Mouse (Mus musculus): ENCODE results near the gene Cyp27b1. TPM values are rescaled to one million over a fixed set of nuclear protein-coding genes. Genes with fewer than 3 reads are reported as not detected.
A peak's percentile ranks its signal among the peaks of the same experiment; 100 is the strongest.

The Cyp27b1 gene
- polyA plus RNA-seq, 2 experiments, result 0.19 to 1.1 TPM

GRCm38 (mm10) chr10:127091507-127092396, 43.7 kb downstream of the Cyp27b1 start:
- Histone ChIP-seq H3K4me2 (replicated peaks; ENCODE audit: low read depth, low read length, severe bottlenecking) (peak overlapping the region; percentile 40), H3K9me3 (ENCODE audit: control insufficient read depth, low read length) (no peaks in the 10 kb centered on the region), H3K4me3 (replicated peaks; ENCODE audit: low read length) (peak overlapping the region; percentile 27), H3K27ac (replicated peaks; ENCODE audit: low read depth, low read length) (no peak overlapping the region), H3K36me3 (ENCODE audit: control insufficient read depth, insufficient read depth, low read length) (peaks cover 14% of the 10 kb centered on the region), H3K4me1 (ENCODE audit: control insufficient read depth, insufficient read depth, low read length) (peaks cover 7% of the 10 kb centered on the region; the same call in 1 of the 2 replicates), H3K27me3 (ENCODE audit: control insufficient read depth, insufficient read depth, low read length) (peaks cover 46% of the 10 kb centered on the region), H3K9ac (ENCODE audit: low read depth, low read length, severe bottlenecking) (no peak overlapping the region)
- WGBS, result 10% methylated on average over 44 of the region's 51 CpGs
- TF ChIP-seq POLR2A (IDR thresholded peaks at IDR 0.05; ENCODE audit: borderline replicate concordance, extremely low read depth, insufficient read depth, insufficient read length), result no peak
- ATAC-seq (ENCODE audit: low FRiP score, low read depth) (no peak), DNase-seq (ENCODE audit: low spot score) (no peak)

DNA sequence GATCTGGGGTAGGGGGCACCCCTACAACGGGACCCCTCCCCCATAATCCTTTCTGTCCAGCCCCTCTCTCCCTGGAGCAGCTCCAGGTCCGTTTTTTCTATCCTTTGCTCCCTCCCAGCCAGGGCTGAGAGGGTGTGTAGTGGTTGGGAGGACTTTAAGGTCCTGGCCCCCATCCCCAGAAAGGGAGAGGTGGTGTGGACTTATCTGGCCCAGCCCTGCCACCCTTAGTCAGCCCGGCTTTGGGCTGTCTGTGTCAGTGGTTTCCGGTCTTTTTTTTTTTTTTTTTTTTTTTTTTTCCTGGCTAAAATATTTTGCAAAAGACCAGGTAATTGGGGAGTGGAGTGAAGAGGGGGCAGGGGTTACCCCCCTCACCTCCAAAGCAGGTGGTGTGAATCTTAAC, 44.7 kb downstream of the Cyp27b1 start:
- no peak for TF ChIP-seq POLR2A (IDR thresholded peaks at IDR 0.05; ENCODE audit: borderline replicate concordance, extremely low read depth, insufficient read depth, insufficient read length)
- Histone ChIP-seq H3K4me2 (replicated peaks; ENCODE audit: low read depth, low read length, severe bottlenecking) (no peak overlapping the region), H3K9ac (ENCODE audit: low read depth, low read length, severe bottlenecking) (no peak overlapping the region), H3K27ac (replicated peaks; ENCODE audit: low read depth, low read length) (no peak overlapping the region), H3K9me3 (ENCODE audit: control insufficient read depth, low read length) (no peaks in the 10 kb centered on the region), H3K36me3 (ENCODE audit: control insufficient read depth, insufficient read depth, low read length) (peaks cover 24% of the 10 kb centered on the region), H3K27me3 (ENCODE audit: control insufficient read depth, insufficient read depth, low read length) (peaks cover 46% of the 10 kb centered on the region), H3K4me3 (replicated peaks; ENCODE audit: low read length) (no peak overlapping the region), H3K4me1 (ENCODE audit: control insufficient read depth, insufficient read depth, low read length) (peaks cover 7% of the 10 kb centered on the region; the same call in 1 of the 2 replicates)
- WGBS, result 50% methylated on average over 4 of the region's 4 CpGs
- no peak for ATAC-seq (ENCODE audit: low FRiP score, low read depth)
- no peak for DNase-seq (ENCODE audit: low spot score)

- DNase-seq (ENCODE audit: low spot score) (no peak), ATAC-seq (ENCODE audit: low FRiP score, low read depth) (no peak)
- no peak for TF ChIP-seq POLR2A (IDR thresholded peaks at IDR 0.05; ENCODE audit: borderline replicate concordance, extremely low read depth, insufficient read depth, insufficient read length)
- H3K27ac ChIP-seq (replicated peaks; ENCODE audit: low read depth, low read length), result no peak overlapping the region
- no peak overlapping the region for H3K9ac ChIP-seq (ENCODE audit: low read depth, low read length, severe bottlenecking)
- peaks cover 39% of the 10 kb centered on the region for H3K36me3 ChIP-seq (ENCODE audit: control insufficient read depth, insufficient read depth, low read length)
- no peak overlapping the region for H3K4me2 ChIP-seq (replicated peaks; ENCODE audit: low read depth, low read length, severe bottlenecking)
- 47% methylated on average over 6 of the region's 7 CpGs for WGBS
- peaks cover 7% of the 10 kb centered on the region; the same call in 1 of the 2 replicates for H3K4me1 ChIP-seq (ENCODE audit: control insufficient read depth, insufficient read depth, low read length)
- H3K9me3 ChIP-seq (ENCODE audit: control insufficient read depth, low read length), result no peaks in the 10 kb centered on the region
- no peak overlapping the region for H3K4me3 ChIP-seq (replicated peaks; ENCODE audit: low read length)
- peaks cover 41% of the 10 kb centered on the region for H3K27me3 ChIP-seq (ENCODE audit: control insufficient read depth, insufficient read depth, low read length)
Measured at GRCm38 (mm10) chr10:127094382-127094802, 46.3 kb downstream of the Cyp27b1 start.

GRCm38 (mm10) chr10:127098514-127098913, 50.5 kb downstream of the Cyp27b1 start:
- Histone ChIP-seq H3K9me3 (ENCODE audit: control insufficient read depth, low read length) (no peaks in the 10 kb centered on the region), H3K4me1 (ENCODE audit: control insufficient read depth, insufficient read depth, low read length) (no peaks in the 10 kb centered on the region), H3K9ac (ENCODE audit: low read depth, low read length, severe bottlenecking) (no peak overlapping the region), H3K4me3 (replicated peaks; ENCODE audit: low read length) (no peak overlapping the region), H3K36me3 (ENCODE audit: control insufficient read depth, insufficient read depth, low read length) (peaks cover 44% of the 10 kb centered on the region), H3K4me2 (replicated peaks; ENCODE audit: low read depth, low read length, severe bottlenecking) (no peak overlapping the region), H3K27me3 (ENCODE audit: control insufficient read depth, insufficient read depth, low read length) (no peaks in the 10 kb centered on the region), H3K27ac (replicated peaks; ENCODE audit: low read depth, low read length) (no peak overlapping the region)
- no peak for TF ChIP-seq POLR2A (IDR thresholded peaks at IDR 0.05; ENCODE audit: borderline replicate concordance, extremely low read depth, insufficient read depth, insufficient read length)
- ATAC-seq (ENCODE audit: low FRiP score, low read depth) (no peak), DNase-seq (ENCODE audit: low spot score) (no peak)
- 79% methylated on average over 20 of the region's 20 CpGs for WGBS

GRCm38 (mm10) chr10:127099191-127099590, 51.1 kb downstream of the Cyp27b1 start:
- Histone ChIP-seq H3K27ac (replicated peaks; ENCODE audit: low read depth, low read length) (no peak overlapping the region), H3K9ac (ENCODE audit: low read depth, low read length, severe bottlenecking) (no peak overlapping the region), H3K4me2 (replicated peaks; ENCODE audit: low read depth, low read length, severe bottlenecking) (no peak overlapping the region), H3K36me3 (ENCODE audit: control insufficient read depth, insufficient read depth, low read length) (peaks cover 46% of the 10 kb centered on the region), H3K9me3 (ENCODE audit: control insufficient read depth, low read length) (no peaks in the 10 kb centered on the region), H3K27me3 (ENCODE audit: control insufficient read depth, insufficient read depth, low read length) (no peaks in the 10 kb centered on the region), H3K4me3 (replicated peaks; ENCODE audit: low read length) (no peak overlapping the region), H3K4me1 (ENCODE audit: control insufficient read depth, insufficient read depth, low read length) (no peaks in the 10 kb centered on the region)
- WGBS, result 84% methylated on average over 10 of the region's 10 CpGs
- no peak for DNase-seq (ENCODE audit: low spot score)
- ATAC-seq (ENCODE audit: low FRiP score, low read depth), result no peak
- no peak for TF ChIP-seq POLR2A (IDR thresholded peaks at IDR 0.05; ENCODE audit: borderline replicate concordance, extremely low read depth, insufficient read depth, insufficient read length)

Measured in limb, embryonic 14.5 days (tissue).